Mouse (Mus musculus): Measurements from ENCODE around the gene Ank2. TPM values are rescaled to one million over a fixed set of nuclear protein-coding genes. Genes with fewer than 3 reads are reported as not detected.
A peak's percentile ranks its signal among the peaks of the same experiment; 100 is the strongest.
"Not testable (repeated sequence)": the region's sequence is repeated elsewhere in the genome, so short reads cannot be mapped to it uniquely, and the experiment has no call there.

Ank2 gene
- total and polyA plus RNA-seq, 3 experiments: 96.1 to 290 (median 269) TPM

DNA sequence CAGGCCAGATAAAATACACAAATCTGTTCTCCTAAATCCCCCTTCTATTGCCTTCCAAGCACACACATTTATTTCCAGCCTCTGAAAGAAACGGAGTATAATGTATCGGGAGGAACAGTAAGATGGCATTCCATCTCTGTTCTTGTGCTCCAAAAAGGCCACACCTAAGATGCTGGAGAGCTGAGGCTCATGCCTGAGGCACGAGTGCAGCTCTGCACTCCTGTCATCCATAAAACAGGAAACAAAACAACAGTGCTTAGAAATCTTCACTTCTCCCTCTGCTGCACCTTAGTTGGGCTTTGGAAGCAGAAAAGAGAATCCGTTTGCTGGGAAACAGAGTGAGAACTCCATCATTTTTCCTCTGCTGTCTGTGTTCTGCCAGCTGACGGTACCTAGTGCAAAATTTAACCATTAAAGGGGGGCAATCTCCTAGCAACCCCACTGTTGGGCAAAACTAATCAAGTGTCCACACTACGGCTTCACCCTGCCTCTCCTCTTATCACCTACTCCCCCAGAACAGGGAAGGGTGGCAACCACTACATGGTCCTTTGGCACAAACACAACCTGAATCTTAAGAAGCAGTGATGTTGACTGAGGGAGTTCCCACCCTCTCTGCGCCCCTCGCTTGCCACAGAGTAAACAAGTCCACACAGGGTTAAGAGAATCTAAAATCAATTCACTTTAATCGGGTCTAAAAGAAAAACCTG is 91.1 kb downstream of the Ank2 start:
- Histone ChIP-seq H3K4me3 (peak overlapping the region; percentile 39), H3K27ac (peak overlapping the region; percentile 56; the same call in 1 of the 2 replicates)
- intact Hi-C loops (cut with DNase I): no loop called here

DNA sequence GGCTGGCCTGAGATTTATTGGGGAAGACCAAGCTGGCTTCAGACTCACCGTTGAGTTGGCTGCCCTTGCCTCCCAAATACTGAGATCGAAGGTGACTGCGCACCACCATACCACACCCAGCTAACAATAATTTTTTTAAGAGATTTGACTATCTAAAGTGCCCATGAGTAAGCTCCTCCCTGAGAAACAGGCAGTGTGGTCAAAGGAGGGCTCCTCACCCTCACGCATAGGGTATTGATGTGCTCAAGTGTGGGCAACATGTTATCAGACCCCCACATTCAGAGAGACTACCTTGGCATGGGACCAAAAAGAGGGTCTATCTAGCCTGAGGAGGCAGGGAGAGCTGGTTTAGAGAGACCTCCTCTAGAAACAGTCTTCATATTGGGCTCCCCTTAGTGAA is 92.3 kb downstream of the Ank2 start:
- Histone ChIP-seq H3K27ac (no peak overlapping the region), H3K9ac (ENCODE audit: low read depth, low read length) (no peak overlapping the region), H3K79me2 (replicated peaks; ENCODE audit: control insufficient read depth, insufficient read depth, low read length) (no peaks in the 10 kb centered on the region), H3K4me1 (ENCODE audit: control insufficient read depth, insufficient read depth, low read length) (peaks cover 4% of the 10 kb centered on the region), H3K36me3 (ENCODE audit: control insufficient read depth, insufficient read depth, low read length) (no peaks in the 10 kb centered on the region), H3K27me3 (ENCODE audit: control insufficient read depth, insufficient read depth, low read length) (no peaks in the 10 kb centered on the region), H3K4me3 (no peak overlapping the region)
- no peak for DNase-seq
- no peak for TF ChIP-seq EP300 (IDR thresholded peaks at IDR 0.05; ENCODE audit: insufficient read depth, low read depth, low read length)
- 90% methylated on average over 4 of the region's 4 CpGs for WGBS
- intact Hi-C loops (cut with DNase I): no loop called here

More for the DNA sequence above, 91.1 kb downstream of the Ank2 start:
- H3K79me2 ChIP-seq (replicated peaks; ENCODE audit: control insufficient read depth, insufficient read depth, low read length): no peaks in the 10 kb centered on the region
- 0 out of 2 replicates have a peak overlapping the region, but pooled peaks have one; percentile 4 for H3K9ac ChIP-seq (ENCODE audit: low read depth, low read length)
- H3K36me3 ChIP-seq (ENCODE audit: control insufficient read depth, insufficient read depth, low read length): no peaks in the 10 kb centered on the region
- DNase-seq: no peak
- H3K27me3 ChIP-seq (ENCODE audit: control insufficient read depth, insufficient read depth, low read length): no peaks in the 10 kb centered on the region
- peaks cover 4% of the 10 kb centered on the region for H3K4me1 ChIP-seq (ENCODE audit: control insufficient read depth, insufficient read depth, low read length)
- 29% methylated on average over 9 of the region's 9 CpGs for WGBS
- TF ChIP-seq CTCF (IDR thresholded peaks at IDR 0.05) (no peak), POLR2A (IDR thresholded peaks at IDR 0.05; ENCODE audit: insufficient read depth, low read depth, low read length) (no peak), EP300 (IDR thresholded peaks at IDR 0.05; ENCODE audit: insufficient read depth, low read depth, low read length) (no peak)

DNA sequence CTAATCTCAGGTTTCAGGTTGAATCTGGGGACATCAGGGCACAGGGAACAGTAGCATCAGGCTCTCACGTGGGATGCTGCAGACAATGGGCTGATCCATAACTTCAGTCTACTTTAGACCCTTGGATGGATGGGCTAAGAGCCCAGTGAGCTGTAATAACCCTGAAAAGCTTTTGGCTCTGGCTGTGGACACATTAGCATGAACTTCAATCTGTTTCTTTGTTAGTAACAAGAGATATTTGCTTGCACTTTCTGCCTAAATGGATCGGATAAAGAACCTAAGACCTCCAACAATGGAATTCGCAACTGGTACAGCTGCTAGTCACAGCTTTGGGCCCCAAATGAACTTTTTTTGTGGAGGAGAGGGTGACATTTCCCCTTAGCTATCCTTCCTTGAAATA is 94.8 kb downstream of the Ank2 start:
- Histone ChIP-seq H3K36me3 (ENCODE audit: control insufficient read depth, insufficient read depth, low read length) (no peaks in the 10 kb centered on the region), H3K27ac (no peak overlapping the region), H3K27me3 (ENCODE audit: control insufficient read depth, insufficient read depth, low read length) (no peaks in the 10 kb centered on the region), H3K4me1 (ENCODE audit: control insufficient read depth, insufficient read depth, low read length) (peaks cover 4% of the 10 kb centered on the region), H3K9ac (ENCODE audit: low read depth, low read length) (no peak overlapping the region), H3K79me2 (replicated peaks; ENCODE audit: control insufficient read depth, insufficient read depth, low read length) (no peaks in the 10 kb centered on the region), H3K4me3 (no peak overlapping the region)
- intact Hi-C loops (cut with DNase I): no loop called here
- no peak for DNase-seq
- TF ChIP-seq EP300 (IDR thresholded peaks at IDR 0.05; ENCODE audit: insufficient read depth, low read depth, low read length) (no peak), POLR2A (IDR thresholded peaks at IDR 0.05; ENCODE audit: insufficient read depth, low read depth, low read length) (no peak), CTCF (IDR thresholded peaks at IDR 0.05) (no peak)
- WGBS: 61% methylated on average over 3 of the region's 3 CpGs

DNA sequence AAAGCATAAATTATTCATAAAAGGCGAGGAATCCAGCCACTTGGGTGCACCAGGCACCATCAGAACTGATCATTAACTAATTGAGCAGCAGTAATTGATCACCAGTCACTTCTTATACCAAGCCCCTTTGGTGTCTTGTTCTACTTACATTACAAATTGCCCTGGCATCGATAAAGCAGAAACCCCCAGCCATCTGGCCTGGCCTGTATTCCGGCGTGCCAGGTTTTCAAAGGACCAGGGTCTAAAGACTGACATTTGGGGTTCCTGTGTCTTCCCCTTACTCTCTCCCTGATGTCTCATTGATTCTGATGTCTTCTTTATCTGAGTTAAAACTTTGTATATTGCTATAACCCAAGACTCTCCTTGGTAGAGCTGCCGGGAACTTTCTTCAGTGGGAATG is 98.2 kb downstream of the Ank2 start:
- H3K9ac ChIP-seq (ENCODE audit: low read depth, low read length): no peak overlapping the region
- no peaks in the 10 kb centered on the region; the same call in 1 of the 2 replicates for H3K4me1 ChIP-seq (ENCODE audit: control insufficient read depth, insufficient read depth, low read length)
- H3K36me3 ChIP-seq (ENCODE audit: control insufficient read depth, insufficient read depth, low read length): no peaks in the 10 kb centered on the region
- no peak overlapping the region for H3K4me3 ChIP-seq
- intact Hi-C loops (cut with DNase I): no loop called here
- no peak for TF ChIP-seq EP300 (IDR thresholded peaks at IDR 0.05; ENCODE audit: insufficient read depth, low read depth, low read length)
- TF ChIP-seq POLR2A (IDR thresholded peaks at IDR 0.05; ENCODE audit: insufficient read depth, low read depth, low read length): no peak
- TF ChIP-seq CTCF (IDR thresholded peaks at IDR 0.05): no peak
- no peaks in the 10 kb centered on the region for H3K79me2 ChIP-seq (replicated peaks; ENCODE audit: control insufficient read depth, insufficient read depth, low read length)
- no peak for DNase-seq
- 93% methylated on average over 5 of the region's 5 CpGs for WGBS
- H3K27ac ChIP-seq: no peak overlapping the region; the same call in 1 of the 2 replicates
- no peaks in the 10 kb centered on the region for H3K27me3 ChIP-seq (ENCODE audit: control insufficient read depth, insufficient read depth, low read length)

DNA sequence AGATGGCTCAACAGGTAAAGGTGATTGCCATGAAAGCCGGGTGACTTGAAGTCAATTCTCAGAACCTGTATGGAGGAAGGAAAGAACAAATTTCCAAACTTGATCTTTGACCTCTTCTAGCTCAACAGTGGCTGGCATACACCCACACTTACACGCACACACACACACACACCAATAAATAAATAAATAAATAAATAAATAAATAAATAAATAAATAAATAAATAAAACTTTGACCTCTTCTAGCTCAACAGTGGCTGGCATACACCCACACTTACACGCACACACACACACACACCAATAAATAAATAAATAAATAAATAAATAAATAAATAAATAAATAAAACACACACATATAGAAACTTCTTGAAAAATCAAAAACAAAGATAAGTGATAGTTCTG is 98.7 kb downstream of the Ank2 start:
- intact Hi-C loops (cut with DNase I); H3K9ac ChIP-seq (ENCODE audit: low read depth, low read length); H3K79me2 ChIP-seq (replicated peaks; ENCODE audit: control insufficient read depth, insufficient read depth, low read length); H3K36me3 ChIP-seq (ENCODE audit: control insufficient read depth, insufficient read depth, low read length); DNase-seq; H3K4me3 ChIP-seq; H3K27ac ChIP-seq; H3K27me3 ChIP-seq (ENCODE audit: control insufficient read depth, insufficient read depth, low read length); H3K4me1 ChIP-seq (ENCODE audit: control insufficient read depth, insufficient read depth, low read length): not testable (repeated sequence)
- WGBS: 96% methylated on average over 3 of the region's 3 CpGs

DNA sequence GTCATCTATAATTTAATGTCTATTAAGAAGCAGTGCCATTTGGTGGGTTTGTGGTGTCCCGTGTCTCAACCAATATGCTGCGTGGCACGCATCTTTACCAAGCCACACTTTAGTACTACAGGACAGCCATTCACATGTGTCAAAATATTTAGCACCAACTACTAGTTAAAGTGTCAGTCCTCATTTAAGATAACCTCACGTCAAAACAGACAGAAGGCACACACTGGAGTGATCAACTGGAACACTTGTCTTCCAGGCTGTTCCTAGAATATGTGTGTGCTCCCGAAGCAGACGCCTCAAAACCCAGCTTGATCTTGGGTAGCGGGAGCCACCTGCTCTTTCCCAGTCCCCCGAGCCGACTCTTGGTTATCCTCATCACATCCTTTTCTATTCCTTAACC is 101.4 kb downstream of the Ank2 start:
- H3K4me3 ChIP-seq: no peak overlapping the region
- no peaks in the 10 kb centered on the region; the same call in 1 of the 2 replicates for H3K4me1 ChIP-seq (ENCODE audit: control insufficient read depth, insufficient read depth, low read length)
- H3K9ac ChIP-seq (ENCODE audit: low read depth, low read length): no peak overlapping the region
- H3K27me3 ChIP-seq (ENCODE audit: control insufficient read depth, insufficient read depth, low read length): no peaks in the 10 kb centered on the region
- TF ChIP-seq EP300 (IDR thresholded peaks at IDR 0.05; ENCODE audit: insufficient read depth, low read depth, low read length) (no peak), CTCF (IDR thresholded peaks at IDR 0.05) (no peak), POLR2A (IDR thresholded peaks at IDR 0.05; ENCODE audit: insufficient read depth, low read depth, low read length) (no peak)
- no peaks in the 10 kb centered on the region for H3K36me3 ChIP-seq (ENCODE audit: control insufficient read depth, insufficient read depth, low read length)
- intact Hi-C loops (cut with DNase I): no loop called here
- DNase-seq: no peak
- 91% methylated on average over 9 of the region's 9 CpGs for WGBS
- H3K79me2 ChIP-seq (replicated peaks; ENCODE audit: control insufficient read depth, insufficient read depth, low read length): no peaks in the 10 kb centered on the region
- H3K27ac ChIP-seq: no peak overlapping the region

Data from heart, adult 2 months (tissue).